Comparison of ENCODE assay signal across 8 mouse cellular contexts in genomic region chr10:4709915-4710314, GRCm38 (mm10).
DNase-seq lines count a peak whose midpoint lies in the region; ATAC-seq and TF ChIP-seq lines count a peak whose summit lies in the region.

No protein-coding gene starts in this region.

- peak; percentile 93 for ATAC-seq in frontal cortex, adult (ENCODE audit: low TSS enrichment)
- peak; percentile 39; the same call in 1 of the 2 replicates for ATAC-seq in intestine, embryonic 15.5 days
- no peak for ATAC-seq in limb, embryonic 11.5 days (ENCODE audit: insufficient number of reproducible peaks, low FRiP score, low TSS enrichment, low read depth)
- peak; percentile 55; the same call in 1 of the 2 replicates for ATAC-seq in midbrain, embryonic 16.5 days
- no peak for ATAC-seq in stomach, postnatal 0 days (ENCODE audit: low FRiP score, low TSS enrichment)

- peak overlapping the region; percentile 66 for H3K4me2 ChIP-seq in intestine, embryonic 15.5 days (replicated peaks)
- peak overlapping the region; percentile 44 for H3K4me2 ChIP-seq in limb, embryonic 11.5 days (ENCODE audit: low read depth, severe bottlenecking)
- peak overlapping the region; percentile 63 for H3K4me2 ChIP-seq in midbrain, embryonic 16.5 days (ENCODE audit: low read length)
- peak overlapping the region; percentile 51 for H3K4me2 ChIP-seq in stomach, postnatal 0 days (replicated peaks; ENCODE audit: low read depth)

- no peak overlapping the region for H3K27ac ChIP-seq in intestine, embryonic 15.5 days
- no peak overlapping the region for H3K27ac ChIP-seq in limb, embryonic 11.5 days (replicated peaks; ENCODE audit: low read depth, low read length)
- no peak overlapping the region for H3K27ac ChIP-seq in midbrain, embryonic 16.5 days (ENCODE audit: low read length)
- no peak overlapping the region for H3K27ac ChIP-seq in stomach, postnatal 0 days (replicated peaks)

- H3K9ac ChIP-seq in intestine, embryonic 15.5 days: no peak overlapping the region
- no peak overlapping the region for H3K9ac ChIP-seq in limb, embryonic 11.5 days (ENCODE audit: low read length)
- peak overlapping the region; percentile 22 for H3K9ac ChIP-seq in midbrain, embryonic 16.5 days (ENCODE audit: low read depth, low read length)
- H3K9ac ChIP-seq in stomach, postnatal 0 days (ENCODE audit: low read length): no peak overlapping the region

- TF ChIP-seq EP300 in stomach, postnatal 0 days (optimal IDR thresholded peaks at IDR 0.05): no peak

- peaks cover 16% of the 10 kb centered on the region for H3K4me1 ChIP-seq in intestine, embryonic 15.5 days (replicated peaks)
- 0 out of 2 replicates have a peak, but pooled peaks cover 3% of the 10 kb centered on the region for H3K4me1 ChIP-seq in limb, embryonic 11.5 days (ENCODE audit: control insufficient read depth, insufficient read depth, low read length)
- peaks cover 6% of the 10 kb centered on the region; the same call in 1 of the 2 replicates for H3K4me1 ChIP-seq in midbrain, embryonic 16.5 days (ENCODE audit: control insufficient read depth, insufficient read depth, low read length)
- no peaks in the 10 kb centered on the region; the same call in 1 of the 2 replicates for H3K4me1 ChIP-seq in stomach, postnatal 0 days (replicated peaks; ENCODE audit: control insufficient read depth, insufficient read depth)

- peak overlapping the region; percentile 29 for H3K4me3 ChIP-seq in intestine, embryonic 15.5 days (replicated peaks)
- H3K4me3 ChIP-seq in limb, embryonic 11.5 days (ENCODE audit: low read depth, low read length): no peak overlapping the region
- peak overlapping the region; percentile 35 for H3K4me3 ChIP-seq in midbrain, embryonic 16.5 days (ENCODE audit: low read depth, low read length)
- peak overlapping the region; percentile 20 for H3K4me3 ChIP-seq in stomach, postnatal 0 days (ENCODE audit: low read depth, low read length)

- DNase-seq in Muller cell, postnatal 12 days (ENCODE audit: inconsistent ontology term): peak; percentile 50
- peak; percentile 79 for DNase-seq in brain, embryonic 14.5 days (ENCODE audit: low read depth)
- peak; percentile 45 for DNase-seq in limb, embryonic 11.5 days (ENCODE audit: low spot score)
- DNase-seq in stomach, postnatal 0 days (ENCODE audit: low spot score): peak; percentile 20
- no peak for DNase-seq in thymus, postnatal 4 days

- 3% methylated on average over 15 of the region's 15 CpGs for WGBS in intestine, embryonic 15.5 days
- 4% methylated on average over 15 of the region's 15 CpGs for WGBS in limb, embryonic 11.5 days
- WGBS in midbrain, embryonic 16.5 days: 3% methylated on average over 15 of the region's 15 CpGs
- 3% methylated on average over 15 of the region's 15 CpGs for WGBS in stomach, postnatal 0 days

- peaks cover 21% of the 10 kb centered on the region for H3K27me3 ChIP-seq in intestine, embryonic 15.5 days (replicated peaks)
- peaks cover 19% of the 10 kb centered on the region for H3K27me3 ChIP-seq in limb, embryonic 11.5 days (ENCODE audit: control insufficient read depth, insufficient read depth, low read length)
- peaks cover 16% of the 10 kb centered on the region for H3K27me3 ChIP-seq in midbrain, embryonic 16.5 days (ENCODE audit: control insufficient read depth, insufficient read depth, low read depth, low read length)
- H3K27me3 ChIP-seq in stomach, postnatal 0 days (ENCODE audit: control insufficient read depth, insufficient read depth, low read length): peaks cover 6% of the 10 kb centered on the region

- TF ChIP-seq CTCF in brain, embryonic 14.5 days (IDR thresholded peaks at IDR 0.05; ENCODE audit: borderline replicate concordance, extremely low read depth, insufficient read depth, insufficient read length): no peak
- TF ChIP-seq CTCF in stomach, postnatal 0 days (IDR thresholded peaks at IDR 0.05; ENCODE audit: low read depth): no peak

- H3K9me3 ChIP-seq in intestine, embryonic 15.5 days: no peaks in the 10 kb centered on the region
- H3K9me3 ChIP-seq in limb, embryonic 11.5 days (ENCODE audit: control insufficient read depth, low read length): no peaks in the 10 kb centered on the region
- no peaks in the 10 kb centered on the region for H3K9me3 ChIP-seq in midbrain, embryonic 16.5 days (replicated peaks; ENCODE audit: control insufficient read depth, low read length, poor library complexity, severe bottlenecking)
- H3K9me3 ChIP-seq in stomach, postnatal 0 days (ENCODE audit: control insufficient read depth, low read length): no peaks in the 10 kb centered on the region

- H3K36me3 ChIP-seq in intestine, embryonic 15.5 days: no peaks in the 10 kb centered on the region
- H3K36me3 ChIP-seq in limb, embryonic 11.5 days (ENCODE audit: control insufficient read depth, insufficient read depth, low read length): no peaks in the 10 kb centered on the region
- no peaks in the 10 kb centered on the region for H3K36me3 ChIP-seq in midbrain, embryonic 16.5 days (ENCODE audit: control insufficient read depth, insufficient read depth, low read length)
- no peaks in the 10 kb centered on the region for H3K36me3 ChIP-seq in stomach, postnatal 0 days (ENCODE audit: control insufficient read depth, insufficient read depth, low read length)

- TF ChIP-seq POLR2A in brain, embryonic 14.5 days (IDR thresholded peaks at IDR 0.05; ENCODE audit: borderline replicate concordance, extremely low read depth, insufficient read depth, insufficient read length, poor library complexity, severe bottlenecking): no peak

Comparison
In these comparisons a context has a peak if more than half of its experiments do, and no peak if none do; other contexts are left out.
1. ATAC-seq: peak in frontal cortex, adult (single experiment), intestine, embryonic 15.5 days (single experiment) and midbrain, embryonic 16.5 days (single experiment); none in limb, embryonic 11.5 days (single experiment) and stomach, postnatal 0 days (single experiment).
2. Peak in every context shown above with its lines, with median percentiles within 50 percentile points of each other: H3K4me2 ChIP-seq.